ENCODE assay signal across 19 mouse cellular contexts in genomic region chr2:44584061-44584460, GRCm38 (mm10).
A peak's percentile ranks its signal among the peaks of the same experiment; 100 is the strongest.
DNase-seq lines count a peak whose midpoint lies in the region; ATAC-seq lines count a peak whose summit lies in the region.
"Had no signal": no experiment of that assay in that cellular context is flagged by ENCODE, and none has a peak within 500 bp of the region (broad histone marks: within the 10 kb centered on the region; RNA-seq: fewer than 3 reads in every experiment).

No protein-coding gene starts in this region.

- ATAC-seq in frontal cortex, adult (ENCODE audit: low TSS enrichment), result 0 out of 2 replicates have a peak, but pooled peaks have one; percentile 31
- ATAC-seq: forebrain, postnatal 0 days; hindbrain, postnatal 0 days; intestine, embryonic 16.5 days had no signal

- no peak for DNase-seq in frontal cortex, adult 2 months (ENCODE audit: extremely low spot score in 1 of 2, low spot score in 1 of 2)
- peak; percentile 48 for DNase-seq in brain, adult 2 months (ENCODE audit: low read depth, low spot score)
- DNase-seq in cerebellum, adult 18-20 months, result peak; percentile 15 to 43
- DNase-seq in cerebellum, postnatal 25 days, result peak; percentile 53 to 71
- no peak for DNase-seq in retina, embryonic 14.5 days (ENCODE audit: low spot score)
- DNase-seq in right cerebral cortex, postnatal 36 days (ENCODE audit: low spot score in 2 of 2), result no peak
- DNase-seq: forebrain, postnatal 0 days; gastrocnemius, postnatal 36 days; heart, adult 2 months; heart, postnatal 14 days; kidney, postnatal 25 days; layer of hippocampus, postnatal 36 days; lung, postnatal 10 days; retina, postnatal 1 day; right cerebral cortex, postnatal 25 days; thymus, postnatal 14 days had no signal

Comparison
In these comparisons a context has a peak if more than half of its experiments do, and no peak if none do; other contexts are left out.
1. DNase-seq: peak in brain, adult 2 months (single experiment), cerebellum, adult 18-20 months (2 of 2) and cerebellum, postnatal 25 days (2 of 2); none in frontal cortex, adult 2 months (0 of 2), retina, embryonic 14.5 days (single experiment) and right cerebral cortex, postnatal 36 days (0 of 2).